Mouse (Mus musculus) limb, embryonic 12.5 days (tissue): ENCODE results near the gene Ppp2r5c. TPM values are rescaled to one million over a fixed set of nuclear protein-coding genes. Genes with fewer than 3 reads are reported as not detected.

ENCODE experiments used
- ATAC-seq: fragments of 200-750 bp; cut with Nextera tagmentation; 2 replicates; pipeline ENCODE4 v1.8.0; 2017; ENCODE audit warnings: low read depth, moderate TSS enrichment; ENCODE audit not compliant: insufficient number of reproducible peaks, insufficient read depth, low FRiP score, low TSS enrichment
- H3K27ac ChIP-seq: fragments of 300-500 bp; sonication (generic); 2 replicates; pipeline ENCODE4 v1.5.1; 2016; ENCODE audit warnings: mild to moderate bottlenecking, moderate library complexity
- H3K27me3 ChIP-seq: fragments of 300-500 bp; sonication (generic); 2 replicates; pipeline ENCODE4 v1.6.1; 2016; ENCODE audit warnings: mild to moderate bottlenecking, moderate library complexity
- H3K36me3 ChIP-seq: fragments of 300-500 bp; sonication (generic); 2 replicates; pipeline ENCODE4 v1.6.1; 2016; ENCODE audit warnings: mild to moderate bottlenecking, moderate library complexity
- H3K4me1 ChIP-seq: fragments of 300-500 bp; sonication (generic); replicated peaks from 2 replicates; pipeline ENCODE4 v1.6.1; 2016
- H3K4me2 ChIP-seq: fragments of 300-500 bp; sonication (generic); 2 replicates; pipeline ENCODE4 v1.6.1; 2016; ENCODE audit warnings: mild to moderate bottlenecking, moderate library complexity
- H3K4me3 ChIP-seq: fragments of 300-500 bp; sonication (generic); replicated peaks from 2 replicates; pipeline ENCODE4 v1.5.1; 2016; ENCODE audit warnings: mild to moderate bottlenecking
- H3K9ac ChIP-seq: fragments of 300-500 bp; sonication (generic); replicated peaks from 2 replicates; pipeline ENCODE4 v1.6.1; 2016; ENCODE audit warnings: mild to moderate bottlenecking, moderate library complexity
- H3K9me3 ChIP-seq: fragments of 300-500 bp; sonication (generic); 2 replicates; pipeline ENCODE4 v1.6.1; 2016; ENCODE audit warnings: mild to moderate bottlenecking, moderate library complexity
- WGBS: fragments of 180-500 bp; shearing (Covaris S2); methylation state at CpG from one replicate; pipeline ENCODE4 v1.1.7; 2016; 5-methylcytosine and 5-hydroxymethylcytosine counted together
- polyA plus RNA-seq: library from polyadenylated mRNA; unstranded; fragments of >200 nt; fragmentation: Nextera tagmentation; extraction: Ambion mirVana; gene quantifications from 2 replicates; pipeline ENCODE4 v1.2.1, GENCODE M21; 2016

Ppp2r5c gene
- polyA plus RNA-seq, 1 experiment from 2014 or later = 153 TPM

DNA sequence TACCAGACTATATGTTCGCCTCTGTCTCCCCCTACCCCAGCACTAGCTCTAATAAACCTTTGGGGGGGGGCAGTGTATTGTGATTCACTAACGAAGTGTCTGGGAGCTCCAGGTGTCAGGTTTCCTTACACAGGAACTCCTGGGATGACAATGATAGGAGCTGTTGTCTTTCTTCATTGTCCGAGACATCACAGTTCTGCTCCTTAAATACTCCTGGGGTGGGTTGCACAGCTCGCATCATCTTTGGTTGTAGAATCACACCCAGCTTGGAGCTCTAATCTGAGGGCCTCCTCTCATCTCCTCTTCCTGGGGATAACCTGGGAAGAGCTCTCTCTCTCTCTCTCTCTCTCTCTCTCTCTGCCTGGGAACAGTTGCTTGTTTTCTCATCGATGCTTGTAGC, 94.6 kb downstream of the Ppp2r5c start:
- no peak for ATAC-seq
- Histone ChIP-seq H3K36me3 (peaks cover 28% of the 10 kb centered on the region), H3K27ac (no peak overlapping the region), H3K9ac (no peak overlapping the region), H3K4me3 (no peak overlapping the region), H3K4me1 (peaks cover 10% of the 10 kb centered on the region), H3K27me3 (no peaks in the 10 kb centered on the region), H3K4me2 (no peak overlapping the region), H3K9me3 (no peaks in the 10 kb centered on the region)
- 84% methylated on average over 5 of the region's 5 CpGs for WGBS

GRCm38 (mm10) chr12:110545040-110545701, 98.3 kb downstream of the Ppp2r5c start:
- H3K4me2 ChIP-seq = no peak overlapping the region
- H3K4me3 ChIP-seq = no peak overlapping the region
- no peak overlapping the region for H3K27ac ChIP-seq
- H3K9me3 ChIP-seq = no peaks in the 10 kb centered on the region
- ATAC-seq = no peak
- no peaks in the 10 kb centered on the region for H3K4me1 ChIP-seq
- peaks cover 62% of the 10 kb centered on the region for H3K36me3 ChIP-seq
- 86% methylated on average over 4 of the region's 4 CpGs for WGBS
- no peaks in the 10 kb centered on the region for H3K27me3 ChIP-seq
- H3K9ac ChIP-seq = no peak overlapping the region

GRCm38 (mm10) chr12:110547573-110547972, 100.7 kb downstream of the Ppp2r5c start:
- H3K27me3 ChIP-seq = no peaks in the 10 kb centered on the region
- peaks cover 84% of the 10 kb centered on the region for H3K36me3 ChIP-seq
- WGBS = 94% methylated on average over 12 of the region's 12 CpGs
- no peaks in the 10 kb centered on the region for H3K9me3 ChIP-seq
- no peaks in the 10 kb centered on the region for H3K4me1 ChIP-seq
- H3K4me3 ChIP-seq = no peak overlapping the region
- no peak for ATAC-seq
- H3K4me2 ChIP-seq = no peak overlapping the region
- no peak overlapping the region for H3K9ac ChIP-seq
- no peak overlapping the region for H3K27ac ChIP-seq

- no peak overlapping the region for H3K4me2 ChIP-seq
- 91% methylated on average over 7 of the region's 7 CpGs for WGBS
- no peak overlapping the region for H3K9ac ChIP-seq
- H3K27ac ChIP-seq = no peak overlapping the region
- H3K9me3 ChIP-seq = no peaks in the 10 kb centered on the region
- H3K27me3 ChIP-seq = no peaks in the 10 kb centered on the region
- ATAC-seq = no peak
- no peak overlapping the region for H3K4me3 ChIP-seq
- no peaks in the 10 kb centered on the region for H3K4me1 ChIP-seq
- peaks cover 91% of the 10 kb centered on the region for H3K36me3 ChIP-seq
Observed at GRCm38 (mm10) chr12:110549437-110550112, 102.7 kb downstream of the Ppp2r5c start.

DNA sequence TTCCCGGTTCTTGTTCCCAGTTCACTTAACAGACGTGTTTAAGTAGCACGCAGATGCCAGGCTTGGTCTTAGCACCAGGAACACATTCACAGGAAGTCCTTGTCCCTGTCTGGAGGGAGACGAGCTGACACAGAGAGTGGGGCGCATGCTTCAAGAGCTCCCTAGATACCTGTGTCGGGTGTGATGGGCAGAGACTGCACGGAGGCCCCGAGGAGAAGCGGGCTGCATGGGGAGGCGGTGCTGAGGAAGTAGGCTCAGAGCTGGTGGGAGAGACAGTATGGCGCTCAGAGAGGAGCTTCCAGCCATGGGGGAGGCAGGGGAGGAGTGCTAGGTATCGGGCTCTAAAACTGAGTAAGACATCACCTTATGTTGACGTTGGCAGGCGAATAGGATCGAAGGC, 103.4 kb downstream of the Ppp2r5c start:
- Histone ChIP-seq H3K27ac (no peak overlapping the region), H3K4me3 (no peak overlapping the region), H3K4me1 (no peaks in the 10 kb centered on the region), H3K9me3 (no peaks in the 10 kb centered on the region), H3K36me3 (peaks cover 96% of the 10 kb centered on the region), H3K27me3 (no peaks in the 10 kb centered on the region), H3K4me2 (no peak overlapping the region), H3K9ac (no peak overlapping the region)
- 91% methylated on average over 15 of the region's 15 CpGs for WGBS
- no peak for ATAC-seq

DNA sequence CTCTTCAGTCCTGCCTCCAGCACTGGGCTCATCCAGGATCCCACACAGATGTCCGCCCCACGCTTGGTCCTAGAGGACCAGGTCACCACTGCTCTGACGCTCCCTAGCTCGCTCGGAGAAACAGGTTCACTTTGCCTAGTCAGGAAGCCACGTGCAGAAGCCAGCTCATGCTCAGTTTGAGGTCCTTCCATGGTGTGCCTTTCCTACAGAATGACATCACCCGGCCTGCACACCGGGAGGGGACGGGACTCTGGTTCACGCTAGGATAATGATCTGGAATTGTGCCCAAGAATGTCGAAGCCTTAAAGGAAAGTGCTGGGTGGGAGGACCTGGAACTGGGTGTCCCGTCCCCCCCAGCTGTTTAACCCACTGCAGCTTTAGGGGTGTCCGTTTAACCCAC, 105.2 kb downstream of the Ppp2r5c start:
- Histone ChIP-seq H3K36me3 (peaks cover 96% of the 10 kb centered on the region), H3K27ac (no peak overlapping the region)
- WGBS = 88% methylated on average over 13 of the region's 13 CpGs

DNA sequence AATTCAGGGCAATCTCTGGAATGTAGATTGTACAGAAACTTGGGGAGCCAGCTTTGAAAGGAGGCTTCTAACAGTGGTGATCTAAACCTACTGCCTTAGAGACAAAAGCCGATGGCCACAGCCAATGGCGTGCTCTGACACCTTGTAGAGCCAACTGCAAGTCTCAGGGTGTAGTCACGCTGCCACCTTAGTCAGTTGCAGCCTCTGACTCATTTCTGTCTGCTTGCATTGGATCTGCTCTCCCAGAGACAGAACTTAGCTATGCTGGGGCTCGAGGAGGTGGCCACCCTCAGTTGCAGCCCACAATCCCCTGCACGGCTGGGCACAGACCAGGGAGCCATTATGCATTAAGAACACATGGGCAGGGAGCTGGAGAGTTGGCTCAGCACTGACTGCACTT, 106.4 kb downstream of the Ppp2r5c start:
- Histone ChIP-seq H3K36me3 (peaks cover 96% of the 10 kb centered on the region), H3K4me1 (no peaks in the 10 kb centered on the region)
- no peak for ATAC-seq

More for the DNA sequence above, 105.2 kb downstream of the Ppp2r5c start:
- H3K9ac ChIP-seq = no peak overlapping the region
- no peaks in the 10 kb centered on the region for H3K27me3 ChIP-seq
- ATAC-seq = no peak
- H3K4me2 ChIP-seq = no peak overlapping the region
- H3K9me3 ChIP-seq = no peaks in the 10 kb centered on the region
- H3K4me1 ChIP-seq = no peaks in the 10 kb centered on the region
- no peak overlapping the region for H3K4me3 ChIP-seq

DNA sequence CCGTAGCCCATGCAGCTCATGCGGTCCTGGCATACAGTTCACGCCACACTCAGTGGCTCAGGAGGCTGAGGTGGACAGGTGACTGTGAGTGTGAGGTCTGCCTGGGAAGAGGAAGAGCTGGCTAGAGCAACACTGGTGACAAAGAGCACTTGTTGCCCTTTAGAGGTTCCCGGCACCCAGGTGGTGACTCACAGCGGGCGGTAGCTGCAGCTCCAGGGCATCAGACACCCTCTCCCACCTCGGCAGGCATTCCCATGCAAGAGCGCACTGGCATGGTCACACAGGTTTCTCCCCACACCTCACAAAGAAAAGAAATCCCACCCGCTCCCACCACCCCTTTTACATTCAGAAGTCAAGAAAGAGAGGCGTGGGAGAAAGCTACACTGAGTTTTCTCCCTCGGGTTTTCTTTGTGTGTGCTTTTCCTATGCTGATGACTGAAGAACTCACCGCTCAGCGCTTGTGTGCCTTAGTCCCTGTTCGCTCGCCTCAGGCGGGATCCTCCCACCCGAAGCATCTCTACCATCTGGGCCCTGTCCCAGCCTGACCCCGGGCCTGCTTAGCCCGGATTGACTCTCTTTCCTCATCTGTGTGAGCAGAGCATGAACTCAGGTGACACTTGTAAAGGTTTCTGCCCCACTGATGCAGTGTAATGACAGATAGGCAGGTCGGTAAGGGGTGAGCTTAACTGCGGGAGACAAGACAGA, 108.8 kb downstream of the Ppp2r5c start:
- Histone ChIP-seq H3K36me3 (peaks cover 99% of the 10 kb centered on the region), H3K4me2 (no peak overlapping the region), H3K4me1 (no peaks in the 10 kb centered on the region), H3K27me3 (no peaks in the 10 kb centered on the region), H3K27ac (no peak overlapping the region), H3K9ac (no peak overlapping the region), H3K4me3 (no peak overlapping the region), H3K9me3 (no peaks in the 10 kb centered on the region)
- ATAC-seq = no peak
- WGBS = 93% methylated on average over 21 of the region's 21 CpGs

More for the DNA sequence above, 106.4 kb downstream of the Ppp2r5c start:
- WGBS = 87% methylated on average over 5 of the region's 5 CpGs
- Histone ChIP-seq H3K9me3 (no peaks in the 10 kb centered on the region), H3K9ac (no peak overlapping the region; the same call in 1 of the 2 replicates), H3K27me3 (no peaks in the 10 kb centered on the region), H3K4me3 (no peak overlapping the region), H3K4me2 (no peak overlapping the region), H3K27ac (no peak overlapping the region)

- H3K4me3 ChIP-seq = no peak overlapping the region
- no peak overlapping the region for H3K9ac ChIP-seq
- peaks cover 99% of the 10 kb centered on the region for H3K36me3 ChIP-seq
- 89% methylated on average over 18 of the region's 18 CpGs for WGBS
- H3K4me1 ChIP-seq = no peaks in the 10 kb centered on the region
- no peak for ATAC-seq
- H3K9me3 ChIP-seq = no peaks in the 10 kb centered on the region
- H3K4me2 ChIP-seq = no peak overlapping the region
- H3K27ac ChIP-seq = no peak overlapping the region
- H3K27me3 ChIP-seq = no peaks in the 10 kb centered on the region
Observed at GRCm38 (mm10) chr12:110556861-110557628, 110.1 kb downstream of the Ppp2r5c start.

DNA sequence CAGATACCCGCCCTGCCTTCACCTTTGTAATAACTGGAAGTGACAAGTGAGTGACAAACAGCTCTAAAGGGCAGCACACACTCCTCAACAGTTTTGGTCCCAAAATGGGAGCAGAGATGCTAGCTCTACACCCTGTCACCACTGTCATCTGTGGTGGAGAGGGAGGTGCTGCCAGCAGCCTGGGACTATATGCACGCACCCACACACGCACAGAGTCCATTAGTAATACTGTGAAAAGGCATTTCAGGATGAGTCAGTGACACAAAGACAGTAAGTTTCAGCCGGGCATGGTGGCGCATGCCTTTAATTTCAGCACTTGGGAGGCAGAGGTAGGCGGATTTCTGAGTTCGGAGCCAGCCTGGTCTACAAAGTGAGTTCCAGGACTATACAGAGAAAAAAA, 111.3 kb downstream of the Ppp2r5c start:
- no peak overlapping the region for H3K9ac ChIP-seq
- H3K27me3 ChIP-seq = no peaks in the 10 kb centered on the region
- H3K4me3 ChIP-seq = no peak overlapping the region
- no peaks in the 10 kb centered on the region for H3K9me3 ChIP-seq
- no peak overlapping the region for H3K27ac ChIP-seq
- ATAC-seq = no peak
- H3K4me2 ChIP-seq = no peak overlapping the region
- H3K36me3 ChIP-seq = peaks cover 98% of the 10 kb centered on the region
- no peaks in the 10 kb centered on the region for H3K4me1 ChIP-seq
- WGBS = 94% methylated on average over 7 of the region's 7 CpGs

DNA sequence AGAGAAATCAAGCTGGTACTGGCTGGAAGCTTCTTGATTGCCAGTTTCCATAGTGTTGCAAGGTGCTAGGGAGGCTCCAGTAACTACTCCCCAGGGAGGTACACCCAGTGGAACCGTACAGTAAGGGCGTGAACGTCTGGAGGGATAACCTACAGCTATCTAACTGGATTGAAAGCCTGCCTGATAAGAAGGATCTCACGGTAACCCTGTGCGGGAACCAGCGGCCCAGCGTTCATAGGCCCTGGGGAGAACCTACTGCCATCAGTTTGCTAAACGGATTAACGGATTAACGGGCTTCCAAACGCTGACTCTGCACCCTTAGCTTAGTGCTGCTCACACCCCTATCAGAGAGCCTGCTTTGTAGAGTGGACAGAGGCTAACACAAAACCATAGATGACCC, 116.5 kb downstream of the Ppp2r5c start:
- Histone ChIP-seq H3K27ac (no peak overlapping the region), H3K27me3 (no peaks in the 10 kb centered on the region), H3K9ac (no peak overlapping the region), H3K4me2 (no peak overlapping the region), H3K36me3 (peaks cover 93% of the 10 kb centered on the region), H3K4me3 (no peak overlapping the region), H3K9me3 (no peaks in the 10 kb centered on the region), H3K4me1 (no peaks in the 10 kb centered on the region)
- 95% methylated on average over 11 of the region's 11 CpGs for WGBS
- ATAC-seq = no peak
